Mouse (Mus musculus): ENCODE results near the gene Jam3. TPM values are rescaled to one million over a fixed set of nuclear protein-coding genes. Genes with fewer than 3 reads are reported as not detected.
A peak's percentile ranks its signal among the peaks of the same experiment; 100 is the strongest.

The Jam3 gene
- total RNA-seq, 2 experiments from 2014 or later, result 17.3 to 22.5 TPM

DNA sequence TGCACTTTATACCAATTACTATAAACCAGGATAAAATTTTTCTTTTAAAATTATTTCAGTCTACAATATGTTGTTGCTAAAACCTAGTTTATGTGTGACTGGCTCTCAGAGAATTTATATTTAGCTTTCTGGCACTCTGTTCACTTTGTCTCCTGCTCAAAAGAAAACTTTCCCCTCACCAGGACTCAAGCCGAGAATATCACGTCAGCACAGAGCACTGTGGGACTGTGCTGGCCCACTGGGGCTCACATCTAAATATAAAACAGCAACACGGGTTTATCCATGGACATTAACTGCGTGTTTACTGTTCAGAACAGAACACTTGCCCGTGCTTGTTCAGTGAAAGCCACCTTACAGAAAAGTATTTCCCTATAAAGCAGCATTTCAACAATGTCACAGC lies 44.5 kb downstream of the Jam3 start:
- DNase-seq, result peak; percentile 54

DNA sequence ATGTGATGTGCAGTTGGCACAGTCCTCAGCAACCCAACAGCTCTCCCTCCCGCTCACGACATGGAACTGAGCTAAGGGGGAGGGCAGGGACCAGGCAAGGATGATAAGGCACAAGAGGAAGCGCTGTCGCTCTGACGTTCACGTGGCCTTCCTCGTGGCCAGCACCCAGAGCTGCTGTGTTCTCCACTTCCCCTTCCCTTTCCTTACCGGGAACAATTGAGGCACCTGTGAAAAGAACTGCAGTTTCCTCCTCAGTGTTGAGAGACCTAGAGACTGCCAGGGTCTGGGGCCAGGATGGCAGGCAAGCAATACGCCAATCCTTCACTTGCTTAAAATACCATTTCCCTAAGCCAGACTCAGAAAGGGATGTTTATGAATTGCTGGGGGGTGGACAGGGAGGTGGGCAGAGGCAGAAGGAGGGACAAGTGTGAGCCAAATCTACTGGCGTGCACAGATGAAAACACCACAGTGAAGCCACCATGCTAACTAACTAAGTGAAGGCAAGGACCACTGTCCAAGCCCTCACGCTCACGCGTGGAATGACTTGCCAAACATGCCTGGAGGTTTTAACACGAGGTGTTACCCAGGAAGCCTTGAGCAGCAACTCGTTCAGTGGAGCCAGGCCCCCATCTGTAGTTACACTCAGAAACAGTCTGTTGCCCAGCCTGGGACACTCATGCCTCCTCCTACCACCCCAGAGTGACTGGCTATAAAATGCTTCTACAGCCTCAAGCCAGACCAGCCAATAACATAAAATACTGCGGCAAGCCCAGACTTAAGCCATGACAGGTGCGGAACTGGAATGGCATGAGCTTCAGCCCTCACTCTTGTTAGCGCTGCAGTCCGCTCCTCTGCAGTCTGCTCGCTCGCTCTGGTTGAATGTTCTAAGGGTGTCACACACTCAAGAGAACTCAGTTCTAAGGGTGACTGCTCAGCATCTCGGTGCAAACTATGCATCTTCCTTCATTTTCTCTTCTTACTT lies 45.4 kb downstream of the Jam3 start:
- peak; percentile 75 for DNase-seq

DNA sequence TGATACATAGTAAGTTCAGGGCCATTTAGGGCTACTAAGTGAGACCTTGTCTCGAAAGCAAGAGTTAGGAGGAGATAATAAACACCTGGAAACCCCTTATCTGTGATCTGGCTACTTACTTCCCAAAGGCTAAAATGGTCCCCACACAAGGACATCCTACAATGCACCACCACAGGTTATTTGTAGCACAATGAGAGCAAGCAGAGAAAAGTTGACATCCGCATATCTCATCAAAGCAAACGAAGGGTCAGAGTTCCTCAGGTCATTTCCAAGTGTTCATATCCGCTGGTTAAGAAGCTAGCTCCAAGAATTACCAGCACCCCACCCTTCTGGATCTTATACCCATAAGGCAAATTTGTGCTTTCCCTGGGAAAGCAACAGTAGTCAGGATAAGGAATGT lies 46.8 kb downstream of the Jam3 start:
- DNase-seq, result no peak

DNA sequence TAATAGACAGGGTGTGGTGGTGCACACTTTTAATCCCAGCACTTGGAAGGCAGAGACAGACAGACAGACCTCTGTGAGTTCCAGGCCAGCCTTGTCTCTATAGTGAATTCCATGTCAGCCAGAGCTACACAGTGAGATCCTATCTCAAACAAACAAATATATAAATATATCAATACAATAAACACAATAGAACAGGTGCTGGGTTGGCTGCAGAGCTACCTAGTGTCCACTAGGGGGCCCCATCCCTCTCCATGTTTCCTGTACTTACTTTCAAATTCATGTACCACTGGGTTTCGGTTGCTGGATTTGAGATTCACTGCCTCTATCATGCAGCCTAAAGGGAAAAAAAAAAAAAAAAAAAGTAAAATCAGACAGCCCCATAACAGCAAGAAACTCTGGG lies 49.1 kb downstream of the Jam3 start:
- DNase-seq, result peak; percentile 66

DNA sequence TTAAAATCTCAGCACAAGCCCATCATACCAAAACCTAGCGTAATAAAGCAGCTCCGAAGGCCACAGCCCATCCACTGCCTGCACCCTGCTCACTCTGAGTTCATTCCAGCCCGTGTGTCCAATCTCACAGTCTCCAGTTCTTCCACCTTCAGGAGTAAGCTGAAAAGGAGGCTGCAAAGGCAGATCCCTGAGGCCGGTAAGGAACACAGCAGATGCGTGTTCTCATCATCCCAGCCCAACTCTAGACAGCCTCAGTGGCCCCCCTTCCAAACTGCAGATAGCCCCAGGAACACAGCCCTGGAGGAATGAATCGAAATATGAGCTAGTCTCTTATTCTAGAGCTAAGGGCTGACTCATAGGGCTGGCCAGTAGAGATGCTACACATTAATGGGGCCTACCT lies 53.8 kb downstream of the Jam3 start:
- DNase-seq, result no peak

DNA sequence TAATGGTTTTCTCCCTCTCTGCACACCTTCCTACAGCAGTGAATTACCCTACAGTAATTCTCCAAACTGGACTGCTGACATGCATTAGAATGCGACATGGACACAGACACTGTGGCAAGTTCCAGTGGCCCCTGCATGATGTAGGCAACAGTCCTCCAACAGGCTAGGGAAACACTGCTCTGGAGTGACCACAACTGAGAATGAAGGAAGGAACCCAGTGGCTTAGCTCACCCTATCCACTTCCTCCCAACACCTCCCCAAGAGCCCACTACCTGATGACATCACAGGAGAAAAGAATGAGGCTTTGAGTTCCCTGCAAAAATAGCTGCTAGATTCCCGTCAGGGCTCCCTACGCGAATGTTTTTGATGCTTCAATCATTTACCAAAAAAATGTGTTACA lies 55.7 kb downstream of the Jam3 start:
- no peak for DNase-seq

DNA sequence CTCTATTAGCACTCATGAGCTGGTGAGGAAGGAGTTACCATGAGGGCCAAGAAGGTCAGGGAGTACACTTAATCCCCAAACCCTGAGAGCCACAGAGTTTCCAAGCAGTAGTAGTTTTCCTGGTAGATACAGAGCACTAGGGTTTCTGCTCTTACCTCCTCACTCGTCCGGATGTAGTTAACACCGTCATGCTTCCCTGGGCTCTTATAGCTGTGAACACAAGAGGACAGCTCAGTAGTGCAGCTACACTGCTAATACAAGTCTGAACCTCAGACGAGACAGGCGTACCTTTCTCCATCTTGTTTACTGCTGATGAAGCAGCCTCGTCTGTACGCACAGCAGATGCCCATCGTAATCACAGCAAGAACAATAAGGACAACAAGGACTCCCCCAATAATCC lies 56.7 kb downstream of the Jam3 start:
- DNase-seq, result no peak

DNA sequence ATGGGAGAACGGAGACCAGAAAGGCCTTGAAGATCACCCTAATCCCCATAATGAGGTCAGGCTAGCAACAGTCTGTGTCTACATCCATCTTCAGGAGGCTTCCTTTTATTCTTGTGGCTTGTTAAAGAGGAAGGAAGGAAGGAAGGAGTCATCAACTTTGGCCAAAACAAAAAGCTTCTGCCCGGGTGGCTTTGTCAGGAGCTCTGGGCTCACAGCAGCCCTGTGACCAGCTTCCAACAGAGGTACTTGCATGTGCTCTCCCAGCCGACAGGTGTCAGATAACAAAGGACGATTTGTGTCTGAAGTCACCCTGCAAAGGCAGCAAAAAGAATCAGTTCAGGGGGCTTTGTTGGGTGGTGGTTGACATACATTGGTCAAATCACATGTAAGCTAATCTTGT lies 57.1 kb downstream of the Jam3 start:
- DNase-seq, result no peak

DNA sequence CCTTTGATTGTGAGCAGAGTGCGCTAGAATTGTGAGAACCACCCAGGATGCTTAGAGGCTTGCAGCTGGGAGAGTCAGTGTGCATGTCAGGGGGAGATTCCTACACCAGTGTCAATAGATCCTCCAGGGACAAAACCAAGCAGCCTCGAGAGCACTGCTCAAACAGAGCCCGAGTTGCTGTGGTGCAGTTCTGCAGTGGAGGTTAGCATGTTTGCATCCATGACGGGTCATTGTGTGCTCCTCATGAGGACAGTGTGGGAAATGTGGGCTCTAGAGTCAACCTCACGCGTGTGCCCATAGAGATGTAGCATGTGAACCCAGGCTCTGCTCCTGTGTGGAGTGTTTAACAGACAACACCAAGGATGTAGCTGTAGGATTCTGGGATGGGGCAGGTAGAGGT lies 62.3 kb downstream of the Jam3 start:
- no peak for DNase-seq

DNA sequence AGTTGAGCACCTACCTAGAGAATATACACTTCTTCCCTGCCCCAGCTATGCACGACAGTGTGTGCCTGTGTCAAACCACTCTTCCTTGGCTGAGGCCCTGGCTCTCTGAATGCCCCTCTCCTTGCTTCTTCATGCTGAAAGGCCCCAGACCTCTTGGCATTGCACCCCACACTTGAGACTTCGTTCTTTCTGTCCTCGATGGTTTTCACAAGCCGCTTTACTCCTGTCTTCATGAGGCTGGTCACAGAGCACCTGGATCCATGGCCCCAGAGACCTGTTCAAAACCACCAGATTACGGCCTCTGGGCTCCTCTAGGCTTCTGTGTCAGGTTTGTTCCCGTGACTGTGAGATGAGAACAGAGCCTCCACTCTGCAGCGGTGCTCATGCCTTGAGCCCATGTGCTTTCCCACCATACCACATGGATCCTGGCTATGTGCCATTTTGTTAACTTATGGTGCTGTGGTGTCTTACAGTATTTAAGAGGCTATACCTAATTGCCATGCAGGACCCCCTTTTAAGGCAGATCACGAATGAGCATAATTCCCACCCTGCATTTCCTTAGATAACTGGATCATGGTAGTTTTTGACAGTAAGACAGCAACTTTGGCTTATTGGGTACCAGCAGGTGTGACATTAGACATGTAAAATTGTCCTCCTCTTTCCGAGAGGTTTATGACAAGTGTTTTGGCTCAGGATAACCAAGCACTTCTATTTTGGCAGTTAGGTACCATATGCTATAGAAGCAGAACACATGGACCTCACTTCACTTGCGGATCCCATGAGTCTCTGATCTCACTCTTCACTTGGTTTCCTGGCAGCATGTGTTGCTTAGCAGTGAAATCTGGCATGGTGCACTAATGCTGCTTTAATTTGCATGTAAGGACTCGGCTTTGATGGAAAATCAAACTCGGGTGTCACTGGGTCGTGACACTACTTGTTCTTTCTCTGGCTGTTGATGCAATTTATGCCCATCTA lies 64.1 kb downstream of the Jam3 start:
- no peak for DNase-seq

DNA sequence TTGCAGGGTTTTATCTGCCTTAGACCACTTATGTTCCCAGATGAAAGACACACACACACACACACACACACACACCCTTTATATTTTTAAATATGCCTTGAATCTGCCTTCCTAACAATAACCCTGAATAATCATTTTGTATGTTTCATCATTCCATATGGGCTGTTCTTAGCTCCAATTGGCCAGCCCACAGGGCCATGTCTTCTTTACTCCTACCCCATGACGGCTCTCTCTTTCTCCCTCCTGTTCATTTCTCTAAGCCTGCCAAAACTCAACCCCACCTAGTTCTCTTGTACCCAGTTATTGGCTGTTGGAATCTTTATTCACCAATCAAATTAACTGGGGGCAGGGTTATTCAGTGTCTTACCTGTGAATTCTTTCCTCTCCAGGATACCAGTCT lies 65.1 kb downstream of the Jam3 start:
- no peak for DNase-seq

DNA sequence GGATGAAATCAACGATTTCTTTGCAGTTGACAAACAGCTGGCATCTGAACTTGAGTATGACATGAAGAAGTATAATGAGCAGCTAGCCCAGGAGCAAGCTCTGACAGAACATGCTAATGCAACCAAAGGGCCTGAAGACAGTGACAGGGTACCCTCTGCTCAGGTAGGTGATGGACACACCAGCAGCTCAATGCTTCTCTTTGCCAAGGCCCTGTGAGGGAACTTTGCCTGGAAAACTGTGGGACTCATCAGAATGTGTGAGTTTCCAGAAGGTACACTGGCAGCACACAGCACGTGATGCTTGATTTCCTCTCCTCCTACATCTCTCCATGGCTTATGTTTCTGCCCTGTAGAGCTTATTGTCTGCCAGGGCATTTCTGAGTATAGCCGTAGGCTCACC lies 67.8 kb downstream of the Jam3 start:
- DNase-seq, result no peak

DNA sequence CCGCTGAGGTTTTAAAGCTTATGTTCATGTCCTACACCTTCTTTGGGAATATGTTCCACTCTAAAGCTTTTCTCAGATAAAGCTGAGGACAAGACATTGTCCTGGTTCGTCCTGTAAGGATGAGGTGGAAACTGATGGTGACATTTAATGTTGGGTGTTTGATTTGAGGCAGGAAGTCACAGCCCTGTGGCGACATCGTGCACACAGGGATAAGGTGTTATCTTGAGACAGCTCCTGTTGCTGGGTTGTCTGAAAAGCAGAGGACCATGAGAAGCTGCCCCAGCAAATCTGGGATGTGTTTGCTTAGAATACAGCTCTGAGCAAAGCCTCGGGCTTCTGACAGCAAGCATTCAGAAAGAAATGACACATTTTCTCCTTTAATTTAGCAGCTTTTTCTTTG lies 69.0 kb downstream of the Jam3 start:
- no peak for DNase-seq

DNA sequence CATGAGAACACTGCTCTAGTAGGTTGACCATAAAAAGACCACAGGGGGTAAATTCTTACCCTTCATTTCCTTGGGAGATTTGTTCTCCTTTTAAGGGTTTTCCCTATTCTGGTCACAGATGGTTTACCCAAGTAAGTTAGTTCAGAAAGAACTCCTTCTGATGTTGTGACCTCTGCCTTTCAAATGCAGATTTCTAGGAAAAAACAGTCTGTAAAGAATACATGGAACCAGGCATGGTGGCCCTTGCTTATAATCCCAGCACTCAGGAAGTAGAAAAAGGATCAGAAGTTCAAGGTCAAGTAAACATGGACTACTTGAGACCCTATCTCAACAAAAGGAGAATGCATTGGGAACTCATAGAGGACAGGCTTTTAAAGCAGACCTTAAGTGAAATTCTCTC lies 79.4 kb downstream of the Jam3 start:
- no peak for DNase-seq

DNA sequence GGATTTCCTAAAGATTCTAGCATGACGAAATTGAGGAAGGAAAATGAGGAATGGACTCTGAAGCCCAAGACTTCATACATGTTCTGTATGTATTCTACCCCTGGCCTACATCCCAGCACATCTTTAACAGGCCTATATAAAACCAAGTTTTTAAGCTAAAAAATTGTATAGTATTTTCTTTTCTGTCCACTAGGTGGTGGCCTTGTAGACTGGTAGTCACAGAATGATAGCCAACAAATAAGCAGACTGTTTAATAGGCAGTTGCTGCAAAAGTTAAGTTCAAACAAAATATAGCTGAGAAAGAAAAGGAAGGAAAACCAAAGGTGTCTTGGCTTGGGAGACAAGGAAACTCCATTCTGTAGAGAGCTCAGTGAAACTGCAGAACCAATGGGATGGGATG lies 80.5 kb downstream of the Jam3 start:
- no peak for DNase-seq

DNA sequence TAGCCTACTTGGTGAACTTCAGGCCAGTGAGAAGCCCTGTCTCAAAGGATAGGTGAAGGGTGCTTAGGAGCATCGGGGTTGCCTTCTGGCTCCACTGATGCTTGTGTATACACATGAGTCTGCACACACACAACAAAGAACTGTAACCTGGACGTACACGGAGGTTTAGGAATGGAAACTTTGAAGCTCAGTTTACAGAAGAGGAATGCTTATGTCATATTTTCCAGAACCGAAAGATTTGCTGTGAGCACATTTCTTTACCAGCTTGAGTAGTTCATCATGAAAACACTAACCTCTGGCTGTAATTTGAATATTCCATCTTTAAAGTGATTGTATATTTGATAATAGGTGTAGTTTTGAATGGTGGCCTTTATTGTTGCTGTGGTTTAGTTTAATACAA lies 84.3 kb downstream of the Jam3 start:
- no peak for DNase-seq

DNA sequence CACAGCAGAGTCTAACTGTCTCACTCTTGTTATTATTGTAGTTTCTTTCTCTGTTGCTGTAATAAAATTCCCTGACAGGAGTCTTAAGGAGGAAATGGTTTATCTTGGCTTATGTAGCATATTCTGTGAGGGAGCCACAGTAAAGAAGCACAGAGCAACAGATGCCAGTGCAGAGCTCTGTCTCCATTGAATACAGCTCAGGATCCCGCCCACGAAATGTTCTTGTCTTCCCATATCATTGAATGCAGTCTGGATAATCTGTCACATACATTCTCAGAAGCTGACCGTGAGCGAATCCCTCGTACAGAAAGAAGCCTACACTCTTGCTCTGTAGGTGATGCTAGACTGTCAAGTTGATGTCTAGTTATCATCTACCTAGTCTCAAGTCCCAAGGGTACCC lies 96.9 kb downstream of the Jam3 start:
- no peak for DNase-seq

DNA sequence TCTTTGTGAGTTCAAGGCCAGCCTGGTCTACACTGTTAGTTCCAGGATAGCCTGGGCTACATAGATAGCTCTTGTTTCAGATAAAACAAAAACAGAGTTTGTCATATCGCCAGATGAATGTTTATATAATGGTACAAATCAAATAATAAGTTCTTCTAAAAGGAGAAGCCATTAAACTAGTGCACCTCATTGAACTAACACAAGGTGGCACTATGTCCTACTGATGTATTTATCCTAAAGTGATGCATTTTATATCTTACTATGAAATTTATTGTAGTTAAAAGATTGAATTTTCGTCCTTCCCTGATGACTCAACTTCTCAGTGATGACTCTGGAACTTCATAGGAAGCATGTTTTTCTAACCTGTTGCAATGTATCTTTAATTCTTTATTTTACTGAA lies 105.7 kb downstream of the Jam3 start:
- DNase-seq, result no peak

Other genes with a start within 250 kb of the Jam3 start
- gene Gm1110, start 232.3 kb downstream of the Jam3 start, total RNA-seq (2021), result not detected
- gene Acad8, start 155.9 kb downstream of the Jam3 start, total RNA-seq (2021), result 10 to 100 TPM; 40.2 to 41.1 TPM
- 10 to 100 TPM; 42.2 to 45.5 TPM for gene Thyn1, start 155.7 kb downstream of the Jam3 start, total RNA-seq (2021)
- 10 to 100 TPM; 29.1 to 29.2 TPM for gene Vps26b, start 125.4 kb downstream of the Jam3 start, total RNA-seq (2021)
- 10 to 100 TPM; 22.3 to 23.6 TPM for gene Ncapd3, start 125.2 kb downstream of the Jam3 start, total RNA-seq (2021)
- 10 to 100 TPM; 15.9 to 19.4 TPM for gene Igsf9b, start 143.8 kb upstream of the Jam3 start, total RNA-seq (2021)
- not detected for gene Spata19, start 241.4 kb upstream of the Jam3 start, total RNA-seq (2021)

Measured in heart, postnatal 4 days (tissue).